Mouse (Mus musculus): ENCODE measurements around the gene Ss18l1. TPM values are rescaled to one million over a fixed set of nuclear protein-coding genes. Genes with fewer than 3 reads are reported as not detected.

Ss18l1 gene
- polyA plus RNA-seq, 1 experiment from 2014 or later: 32.9 TPM

DNA sequence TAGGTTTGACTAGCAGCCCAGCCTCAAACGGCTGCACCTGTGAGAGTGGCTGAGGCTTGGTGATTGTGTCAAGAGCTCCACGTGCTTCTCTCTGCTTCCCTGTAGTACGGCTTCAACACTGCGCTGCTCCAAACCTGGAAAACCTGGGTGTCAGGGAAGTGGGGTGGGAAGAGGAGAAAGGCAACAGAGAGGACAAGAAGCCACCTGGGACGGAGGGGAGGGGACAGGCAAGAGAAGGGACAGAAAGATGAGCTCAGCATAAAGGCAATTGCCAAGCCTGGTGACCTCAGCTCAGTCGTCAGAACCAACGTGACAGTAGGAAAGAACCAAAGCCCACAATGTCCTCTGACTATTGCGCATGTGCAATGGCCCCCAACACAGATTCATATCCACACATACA is 21.4 kb upstream of the Ss18l1 start:
- WGBS: 85% methylated on average over 8 of the region's 8 CpGs
- Histone ChIP-seq H3K27ac (no peak overlapping the region), H3K4me3 (no peak overlapping the region), H3K9me3 (replicated peaks) (no peaks in the 10 kb centered on the region), H3K4me1 (peaks cover 5% of the 10 kb centered on the region; the same call in 1 of the 2 replicates), H3K27me3 (peaks cover 30% of the 10 kb centered on the region), H3K4me2 (replicated peaks) (no peak overlapping the region), H3K9ac (no peak overlapping the region), H3K36me3 (no peaks in the 10 kb centered on the region)
- ATAC-seq (ENCODE audit: low FRiP score): no peak

DNA sequence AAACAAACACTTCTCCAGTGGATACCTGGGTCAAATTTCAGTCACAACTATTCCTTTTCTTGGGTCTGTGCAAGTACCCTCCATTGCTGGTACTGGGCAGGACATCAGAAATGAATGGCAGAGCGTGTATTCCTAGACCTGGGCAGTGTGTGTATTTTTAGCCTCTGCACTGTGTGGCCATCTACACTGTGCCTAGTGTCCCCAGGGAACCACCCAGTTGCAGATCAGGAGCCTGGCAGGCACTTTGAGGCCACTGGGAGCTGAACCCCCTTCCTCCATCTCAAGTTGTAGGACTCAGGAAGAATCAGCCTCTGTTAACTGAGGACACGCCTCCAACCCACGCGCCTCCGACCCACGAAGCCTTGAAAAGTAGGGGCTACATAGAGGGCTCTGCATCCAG is 19.6 kb upstream of the Ss18l1 start:
- Histone ChIP-seq H3K27ac (no peak overlapping the region), H3K27me3 (peaks cover 30% of the 10 kb centered on the region), H3K9me3 (replicated peaks) (no peaks in the 10 kb centered on the region), H3K36me3 (peaks cover 5% of the 10 kb centered on the region), H3K4me3 (no peak overlapping the region), H3K4me1 (peaks cover 23% of the 10 kb centered on the region), H3K4me2 (replicated peaks) (no peak overlapping the region), H3K9ac (no peak overlapping the region)
- no peak for ATAC-seq (ENCODE audit: low FRiP score)
- 63% methylated on average over 6 of the region's 6 CpGs for WGBS

DNA sequence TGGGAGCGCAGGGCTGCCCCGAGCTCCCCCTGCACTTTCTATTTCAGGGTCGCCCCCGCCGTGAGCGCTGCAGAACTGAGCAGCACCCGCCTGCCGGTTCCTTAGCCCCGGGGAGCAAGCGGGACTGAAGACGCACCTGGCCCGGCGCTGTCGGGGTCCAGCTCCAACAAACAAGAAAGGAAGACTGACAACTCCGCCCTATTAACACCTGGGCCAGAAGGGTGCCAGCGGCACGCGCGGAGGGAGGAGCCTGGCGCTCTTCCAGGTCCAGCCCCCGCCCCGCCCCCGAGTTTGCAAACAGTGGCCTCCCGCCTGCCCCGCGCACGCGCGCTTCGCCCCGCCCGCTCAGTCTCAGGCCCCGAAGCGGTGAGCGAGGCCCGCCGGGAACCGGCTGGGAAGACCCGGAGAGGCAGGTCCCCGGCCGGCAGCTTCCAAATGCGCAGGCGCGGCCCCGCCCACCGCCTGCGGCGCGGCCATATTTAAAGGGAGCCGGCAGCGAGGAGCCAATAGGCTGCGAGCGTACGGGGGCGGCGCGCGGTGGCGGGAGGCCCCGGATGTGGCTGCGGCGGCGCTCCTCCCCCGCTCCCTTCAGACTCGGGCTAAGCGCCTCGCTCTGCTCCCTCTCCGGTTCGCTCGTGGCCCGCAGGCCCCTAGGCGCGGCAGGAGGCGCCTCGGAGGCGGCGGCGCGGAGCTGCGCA is 17.8 kb upstream of the Ss18l1 start, which contains the start of gene Lsm14b:
Gene Lsm14b, plus strand, starts transcription at position 587 of the 698 bp plus-strand sequence.
- peak; percentile 93 for ATAC-seq (ENCODE audit: low FRiP score)
- under 1% methylated on average over 51 of the region's 80 CpGs for WGBS

DNA sequence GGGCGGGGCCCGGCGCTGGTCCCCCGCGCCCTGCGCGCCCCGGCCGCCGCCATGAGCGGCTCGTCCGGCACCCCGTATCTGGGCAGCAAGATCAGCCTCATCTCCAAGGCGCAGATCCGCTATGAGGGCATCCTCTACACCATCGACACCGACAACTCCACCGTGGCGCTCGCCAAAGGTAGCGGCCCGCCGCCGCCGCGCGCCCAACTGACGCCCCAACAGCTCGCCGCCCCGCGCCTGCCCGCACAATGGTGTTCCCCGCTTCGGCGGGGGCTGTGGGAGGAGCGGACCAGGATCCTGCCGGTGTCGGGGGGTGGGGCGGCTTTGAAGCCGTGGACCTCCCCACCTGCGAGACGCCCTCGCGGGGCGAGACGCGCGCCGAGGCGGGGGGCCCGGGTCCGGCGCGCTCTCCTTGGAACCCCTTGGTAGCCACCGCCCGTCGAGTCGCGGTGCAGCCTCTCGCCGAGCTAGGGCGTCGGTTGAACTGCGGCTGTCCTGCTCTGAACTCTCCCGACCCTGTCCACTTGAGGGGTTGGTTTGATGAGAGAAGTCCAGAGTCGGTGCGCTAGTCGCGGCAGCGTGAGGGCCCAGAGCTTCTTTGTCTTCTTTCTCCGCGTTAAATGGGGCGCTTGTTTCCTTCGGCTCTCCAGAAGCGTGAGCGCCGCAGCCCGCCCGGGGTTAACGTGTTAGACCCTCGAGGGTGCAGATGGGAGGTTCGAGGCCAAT is 17.0 kb upstream of the Ss18l1 start:
- Histone ChIP-seq H3K27ac (peak overlapping the region; percentile 97), H3K36me3 (peaks cover 31% of the 10 kb centered on the region), H3K27me3 (peaks cover 30% of the 10 kb centered on the region), H3K9me3 (replicated peaks) (no peaks in the 10 kb centered on the region), H3K9ac (peak overlapping the region; percentile 94), H3K4me3 (peak overlapping the region; percentile 72), H3K4me2 (replicated peaks) (peak overlapping the region; percentile 91), H3K4me1 (peaks cover 39% of the 10 kb centered on the region)
- WGBS: under 1% methylated on average over 81 of the region's 84 CpGs
- ATAC-seq (ENCODE audit: low FRiP score): no peak; the same call in 1 of the 2 replicates

More for the DNA sequence above, 17.8 kb upstream of the Ss18l1 start, which contains the start of gene Lsm14b:
- H3K36me3 ChIP-seq: peaks cover 23% of the 10 kb centered on the region
- peak within 1 kb of the TSS; percentile 72 for H3K4me3 ChIP-seq
- peak within 1 kb of the TSS; percentile 94 for H3K9ac ChIP-seq
- peaks cover 39% of the 10 kb centered on the region for H3K4me1 ChIP-seq
- H3K9me3 ChIP-seq (replicated peaks): no peaks in the 10 kb centered on the region
- H3K27ac ChIP-seq: peak within 1 kb of the TSS; percentile 97
- H3K4me2 ChIP-seq (replicated peaks): peak within 1 kb of the TSS; percentile 91
- H3K27me3 ChIP-seq: peaks cover 30% of the 10 kb centered on the region

DNA sequence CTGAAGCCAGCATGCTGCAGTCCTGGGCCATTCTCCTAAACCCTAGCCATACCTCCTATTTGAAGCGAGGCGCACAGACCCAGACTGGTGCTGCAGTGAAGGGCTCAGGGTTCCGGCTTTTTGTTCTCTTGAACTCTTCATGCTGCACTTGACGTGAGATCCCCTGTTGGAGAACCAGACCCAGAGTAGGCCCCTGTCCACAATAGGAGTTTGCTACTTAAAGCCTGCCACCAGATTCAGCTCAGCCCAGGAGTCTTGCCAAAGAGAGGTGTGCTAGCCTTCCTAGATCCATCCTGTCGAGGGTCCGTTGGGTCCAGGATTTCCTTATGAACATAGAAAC is 16.5 kb upstream of the Ss18l1 start:
- peak overlapping the region; percentile 72 for H3K4me3 ChIP-seq
- H3K4me1 ChIP-seq: peaks cover 39% of the 10 kb centered on the region
- peak overlapping the region; percentile 97 for H3K27ac ChIP-seq
- no peaks in the 10 kb centered on the region for H3K9me3 ChIP-seq (replicated peaks)
- no peak for ATAC-seq (ENCODE audit: low FRiP score)
- H3K36me3 ChIP-seq: peaks cover 36% of the 10 kb centered on the region
- H3K27me3 ChIP-seq: peaks cover 28% of the 10 kb centered on the region
- H3K4me2 ChIP-seq (replicated peaks): peak overlapping the region; percentile 91
- H3K9ac ChIP-seq: peak overlapping the region; percentile 94
- 6% methylated on average over 6 of the region's 6 CpGs for WGBS

DNA sequence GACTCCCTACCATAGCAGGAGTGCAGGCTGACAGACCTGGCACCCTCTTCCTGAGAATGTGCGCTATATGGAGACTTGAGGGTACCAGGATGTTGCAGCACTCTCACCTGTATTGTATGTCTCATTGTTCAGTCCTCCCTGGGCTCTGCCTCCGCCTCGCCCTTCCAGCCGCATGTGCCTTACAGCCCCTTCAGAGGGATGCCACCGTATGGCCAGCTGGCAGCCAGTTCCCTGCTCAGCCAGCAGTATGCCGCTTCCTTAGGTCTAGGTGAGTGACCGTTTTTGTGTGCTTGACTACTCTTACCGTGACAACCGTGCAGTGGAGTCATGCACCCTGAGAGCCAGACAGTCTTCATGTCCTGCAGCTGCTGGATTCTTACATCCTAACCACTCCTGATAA is 14.5 kb upstream of the Ss18l1 start:
- Histone ChIP-seq H3K36me3 (peaks cover 55% of the 10 kb centered on the region), H3K4me3 (peak overlapping the region; percentile 72), H3K4me2 (replicated peaks) (peak overlapping the region; percentile 91), H3K9me3 (replicated peaks) (no peaks in the 10 kb centered on the region), H3K4me1 (peaks cover 39% of the 10 kb centered on the region), H3K9ac (peak overlapping the region; percentile 94; the same call in 1 of the 2 replicates), H3K27ac (no peak overlapping the region), H3K27me3 (peaks cover 11% of the 10 kb centered on the region)
- 83% methylated on average over 9 of the region's 9 CpGs for WGBS
- ATAC-seq (ENCODE audit: low FRiP score): no peak

DNA sequence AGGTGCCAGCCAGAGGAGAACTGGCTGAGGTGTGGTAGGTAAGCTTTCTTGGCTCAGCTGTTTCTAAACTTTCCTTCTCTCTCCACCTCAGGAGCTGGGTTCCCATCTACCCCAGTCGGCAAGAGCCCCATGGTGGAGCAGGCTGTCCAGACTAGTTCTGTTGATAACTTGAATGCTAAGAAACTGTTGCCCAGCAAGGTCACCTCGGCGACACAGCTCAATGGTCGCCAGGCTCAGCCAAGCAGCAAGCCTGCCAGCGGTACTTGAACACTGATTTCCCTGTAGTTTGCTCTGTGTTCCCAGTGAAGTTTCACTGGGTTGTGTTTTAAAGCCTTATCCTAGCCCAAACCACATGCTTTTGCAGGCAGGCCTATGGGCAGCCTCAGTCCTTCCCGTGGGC is 11.0 kb upstream of the Ss18l1 start:
- H3K36me3 ChIP-seq: peaks cover 90% of the 10 kb centered on the region
- H3K4me2 ChIP-seq (replicated peaks): no peak overlapping the region
- no peaks in the 10 kb centered on the region for H3K27me3 ChIP-seq
- no peak overlapping the region for H3K4me3 ChIP-seq
- 91% methylated on average over 6 of the region's 6 CpGs for WGBS
- H3K4me1 ChIP-seq: peaks cover 31% of the 10 kb centered on the region
- H3K9ac ChIP-seq: no peak overlapping the region
- H3K9me3 ChIP-seq (replicated peaks): no peaks in the 10 kb centered on the region
- no peak for ATAC-seq (ENCODE audit: low FRiP score)
- H3K27ac ChIP-seq: no peak overlapping the region

DNA sequence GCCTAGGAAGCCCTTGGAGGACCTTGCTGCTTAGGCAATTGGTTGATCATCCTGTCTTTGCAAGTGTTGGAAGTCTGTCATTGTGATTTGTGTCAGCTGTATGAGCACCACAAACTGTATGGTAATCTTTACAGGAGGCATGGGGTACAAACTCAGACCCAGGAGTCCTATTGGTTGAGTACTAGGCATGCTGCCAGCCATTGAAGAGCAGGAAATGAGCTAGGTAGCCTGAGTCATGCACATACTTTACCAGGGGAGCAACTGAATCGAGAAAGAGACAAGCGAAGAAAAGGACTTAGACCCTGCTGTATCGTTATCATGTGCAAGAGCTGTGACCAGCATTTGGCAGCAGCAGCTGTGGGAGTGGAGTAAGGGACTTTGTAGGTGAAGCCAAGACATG is 9.4 kb upstream of the Ss18l1 start:
- WGBS: 93% methylated on average over 3 of the region's 3 CpGs
- H3K36me3 ChIP-seq: peaks cover 99% of the 10 kb centered on the region
- no peak overlapping the region for H3K4me2 ChIP-seq (replicated peaks)
- H3K27me3 ChIP-seq: no peaks in the 10 kb centered on the region
- no peaks in the 10 kb centered on the region for H3K9me3 ChIP-seq (replicated peaks)
- no peak overlapping the region for H3K4me3 ChIP-seq
- H3K27ac ChIP-seq: no peak overlapping the region
- no peak overlapping the region for H3K9ac ChIP-seq
- no peak for ATAC-seq (ENCODE audit: low FRiP score)
- H3K4me1 ChIP-seq: peaks cover 14% of the 10 kb centered on the region

DNA sequence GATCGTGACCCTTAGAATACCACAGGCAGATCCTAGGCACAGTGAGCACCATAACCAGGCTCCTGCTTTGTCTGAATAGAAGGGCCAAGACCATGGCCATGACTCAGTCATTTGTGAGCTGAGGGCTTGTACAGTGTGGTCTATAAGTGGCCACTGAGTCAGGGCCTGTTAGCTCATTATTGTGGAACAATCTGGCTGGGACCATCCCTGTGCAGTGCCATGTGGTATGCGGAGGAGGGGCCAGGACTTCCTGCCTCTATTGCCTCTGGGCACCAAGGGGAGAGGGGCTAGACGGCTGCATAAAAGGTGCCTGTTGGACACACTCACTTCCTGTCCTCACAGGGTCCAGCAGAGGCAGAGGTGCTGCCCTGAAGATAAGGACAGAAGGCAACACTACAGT is 8.4 kb upstream of the Ss18l1 start:
- no peak overlapping the region for H3K4me3 ChIP-seq
- peaks cover 4% of the 10 kb centered on the region for H3K4me1 ChIP-seq
- H3K27ac ChIP-seq: no peak overlapping the region
- no peak overlapping the region for H3K4me2 ChIP-seq (replicated peaks)
- no peaks in the 10 kb centered on the region for H3K9me3 ChIP-seq (replicated peaks)
- 66% methylated on average over 3 of the region's 3 CpGs for WGBS
- no peaks in the 10 kb centered on the region for H3K27me3 ChIP-seq
- no peak for ATAC-seq (ENCODE audit: low FRiP score)
- H3K9ac ChIP-seq: no peak overlapping the region
- H3K36me3 ChIP-seq: peaks cover 99% of the 10 kb centered on the region

DNA sequence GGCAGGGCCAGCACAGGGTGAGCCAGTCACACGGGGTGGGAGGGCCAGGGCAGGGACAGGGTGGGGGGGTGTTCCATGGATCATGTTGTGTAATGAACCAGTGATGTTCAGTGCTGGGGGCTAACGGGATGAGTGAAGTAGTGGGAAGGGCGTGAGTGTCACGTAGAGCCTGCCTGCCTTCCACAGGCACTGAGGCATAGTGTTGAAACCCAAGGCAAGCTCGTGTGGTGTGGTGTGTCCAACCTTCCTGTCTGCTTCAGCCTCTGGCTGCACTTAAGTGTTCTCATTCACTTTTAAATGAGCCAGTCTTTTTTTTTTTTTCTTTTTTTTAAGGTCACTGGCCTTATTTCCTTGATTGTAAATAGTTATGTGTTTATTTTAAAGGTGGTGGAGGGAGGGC is 7.6 kb upstream of the Ss18l1 start:
- Histone ChIP-seq H3K9me3 (replicated peaks) (no peaks in the 10 kb centered on the region), H3K4me3 (no peak overlapping the region), H3K4me2 (replicated peaks) (no peak overlapping the region), H3K9ac (no peak overlapping the region), H3K27ac (no peak overlapping the region), H3K27me3 (no peaks in the 10 kb centered on the region), H3K4me1 (peaks cover 3% of the 10 kb centered on the region), H3K36me3 (peaks cover 94% of the 10 kb centered on the region)
- no peak for ATAC-seq (ENCODE audit: low FRiP score)
- WGBS: 75% methylated on average over 5 of the region's 5 CpGs

DNA sequence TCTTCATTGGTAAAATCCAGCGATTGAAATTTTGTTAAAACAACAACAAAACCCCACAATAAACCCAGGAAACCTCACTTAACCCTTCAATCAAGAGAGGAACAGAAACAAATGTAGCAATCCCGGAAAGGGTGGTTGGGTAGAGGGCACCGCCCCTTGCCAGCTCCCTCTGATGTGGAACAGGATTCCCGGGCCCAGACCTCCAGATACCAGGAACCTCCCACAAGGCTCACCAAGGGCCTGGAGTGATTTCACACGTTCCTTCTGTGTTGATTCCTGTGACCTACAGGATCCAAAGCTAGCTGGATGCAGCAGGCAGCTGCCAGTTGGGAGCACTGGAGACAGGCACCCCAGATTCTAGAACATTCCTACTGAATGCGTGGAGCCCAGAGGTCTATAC is 1.9 kb upstream of the Ss18l1 start:
- Histone ChIP-seq H3K27me3 (no peaks in the 10 kb centered on the region), H3K4me2 (replicated peaks) (peak overlapping the region; percentile 73), H3K9ac (peak overlapping the region; percentile 94; the same call in 1 of the 2 replicates), H3K9me3 (replicated peaks) (no peaks in the 10 kb centered on the region), H3K36me3 (peaks cover 41% of the 10 kb centered on the region), H3K27ac (0 out of 2 replicates have a peak overlapping the region, but pooled peaks have one; percentile 17), H3K4me1 (peaks cover 37% of the 10 kb centered on the region), H3K4me3 (peak overlapping the region; percentile 89; the same call in 1 of the 2 replicates)
- WGBS: 57% methylated on average over 6 of the region's 6 CpGs
- no peak for ATAC-seq (ENCODE audit: low FRiP score)

DNA sequence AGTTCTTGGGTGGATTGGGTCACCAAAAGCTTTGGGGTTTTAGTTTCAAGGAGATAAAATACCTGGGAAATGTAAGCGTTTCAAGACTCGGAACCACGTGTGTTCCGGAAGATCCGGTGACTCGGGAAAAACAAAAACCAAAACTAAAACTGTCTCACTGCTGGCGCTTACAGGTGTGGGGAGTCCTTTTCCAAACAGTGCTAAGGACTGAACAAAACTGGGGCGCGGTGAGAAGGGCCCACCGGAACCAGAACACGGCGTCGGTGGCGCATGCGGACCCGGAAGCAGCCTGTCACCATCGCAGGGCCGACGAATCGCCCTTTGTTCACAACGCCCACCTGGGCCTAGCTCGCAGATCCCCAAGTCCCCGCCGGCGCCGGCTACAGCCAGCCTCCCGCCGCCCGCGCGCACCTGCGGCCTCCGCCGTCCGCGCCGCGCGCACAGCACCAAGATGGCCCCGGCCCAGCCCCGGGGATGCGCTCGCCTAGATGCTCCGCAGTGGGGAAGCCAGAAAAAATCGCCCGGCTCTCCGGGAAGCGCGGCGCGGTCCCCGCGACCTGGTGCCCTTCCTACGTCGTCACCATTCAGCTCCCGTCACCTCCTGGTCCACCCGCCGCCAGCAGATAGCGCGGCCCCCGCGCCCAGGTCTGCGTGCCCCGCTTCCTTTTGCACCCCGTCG is 593 bp upstream of the Ss18l1 start:
- Histone ChIP-seq H3K4me2 (replicated peaks) (peak overlapping the region; percentile 73), H3K4me1 (peaks cover 37% of the 10 kb centered on the region), H3K9ac (peak overlapping the region; percentile 94), H3K4me3 (peak overlapping the region; percentile 89), H3K27ac (peak overlapping the region; percentile 98), H3K27me3 (no peaks in the 10 kb centered on the region), H3K9me3 (replicated peaks) (no peaks in the 10 kb centered on the region), H3K36me3 (peaks cover 36% of the 10 kb centered on the region)
- under 1% methylated on average over 64 of the region's 66 CpGs for WGBS
- peak; percentile 73 for ATAC-seq (ENCODE audit: low FRiP score)
